Mouse (Mus musculus): ENCODE measurements around the gene Rps11.
"Not testable (repeated sequence)": the region's sequence is repeated elsewhere in the genome, so short reads cannot be mapped to it uniquely, and the experiment has no call there.

Rps11 gene

DNA sequence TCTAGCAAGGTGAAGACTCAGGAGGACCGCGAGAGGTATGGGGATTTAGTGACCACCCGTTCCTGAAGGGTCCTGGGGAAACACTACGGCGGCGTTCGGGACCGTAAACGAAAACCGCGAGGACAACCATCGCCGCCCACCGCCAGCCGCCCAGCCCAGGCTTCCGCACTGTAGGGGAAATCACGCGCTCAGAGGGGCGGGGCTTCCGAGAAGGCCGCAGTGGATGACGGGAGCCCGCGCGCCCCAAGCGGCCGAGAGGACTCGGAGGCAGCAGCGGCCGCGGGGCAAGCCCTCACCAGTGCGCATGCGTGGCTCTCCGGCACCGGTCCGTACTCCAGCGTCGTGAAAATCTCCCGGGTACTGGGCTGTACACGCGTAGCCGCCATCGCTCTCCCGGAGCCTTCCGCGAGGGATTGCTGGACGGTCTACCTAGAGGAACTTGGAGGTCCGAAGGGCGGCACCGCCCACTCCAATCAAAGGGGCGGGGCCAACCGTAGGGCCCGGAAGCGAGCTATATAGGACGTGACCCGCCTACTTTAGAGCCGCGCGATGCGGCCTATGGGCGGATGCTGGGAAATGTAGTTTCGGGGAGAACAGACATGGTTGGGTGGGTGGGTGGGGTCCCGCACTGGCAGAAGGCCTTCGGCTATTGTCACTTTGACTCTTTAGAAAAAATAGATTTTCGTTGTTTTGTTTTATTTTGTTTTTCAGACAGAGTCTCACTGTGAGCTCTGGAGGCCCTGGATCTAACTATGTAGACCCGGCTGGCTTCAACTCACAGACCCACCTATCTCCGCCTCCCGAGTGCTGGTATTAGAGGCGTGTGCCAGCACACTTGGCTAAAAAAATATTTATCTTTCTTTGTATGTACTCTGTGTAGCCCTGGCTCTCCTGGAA is 30.1 kb upstream of the Rps11 start, which contains the start of the genes Pih1d1 and Aldh16a1:
Pih1d1 (plus strand) TSS at position 208 of the 897 bp plus-strand sequence.
Aldh16a1 (minus strand) TSS at position 489 of the 897 bp plus-strand sequence.
- peak; percentile 89 to 96 for DNase-seq (ENCODE audit: low spot score in 2 of 2)

DNA sequence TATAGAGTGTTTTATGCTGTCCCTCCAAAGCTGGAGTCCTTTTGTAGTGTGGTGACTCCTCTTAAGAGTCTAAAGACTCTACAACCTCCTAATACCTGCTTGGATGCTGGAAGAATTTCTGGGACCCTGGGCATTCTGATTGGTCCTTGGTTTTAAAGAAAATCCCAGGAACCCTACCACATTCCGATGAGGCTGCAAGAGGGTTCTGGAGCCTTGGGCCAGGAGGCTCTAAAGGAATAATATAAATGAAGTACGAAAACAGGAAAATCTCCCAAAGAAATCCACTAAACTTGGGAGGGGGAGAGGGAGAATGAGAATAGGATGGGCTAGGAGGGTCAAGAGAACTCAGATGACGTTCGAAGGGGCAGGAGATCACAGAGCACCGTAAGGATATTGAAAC is 29.3 kb upstream of the Rps11 start:
- DNase-seq (ENCODE audit: low spot score in 2 of 2), result no peak

GRCm38 (mm10) chr7:45153052-45153451 is 28.8 kb upstream of the Rps11 start:
- DNase-seq (ENCODE audit: low spot score in 2 of 2), result not testable (repeated sequence)

- no peak for DNase-seq (ENCODE audit: low spot score in 2 of 2)
These were observed 27.1 kb upstream of the Rps11 start for GRCm38 (mm10) chr7:45151303-45151702.

DNA sequence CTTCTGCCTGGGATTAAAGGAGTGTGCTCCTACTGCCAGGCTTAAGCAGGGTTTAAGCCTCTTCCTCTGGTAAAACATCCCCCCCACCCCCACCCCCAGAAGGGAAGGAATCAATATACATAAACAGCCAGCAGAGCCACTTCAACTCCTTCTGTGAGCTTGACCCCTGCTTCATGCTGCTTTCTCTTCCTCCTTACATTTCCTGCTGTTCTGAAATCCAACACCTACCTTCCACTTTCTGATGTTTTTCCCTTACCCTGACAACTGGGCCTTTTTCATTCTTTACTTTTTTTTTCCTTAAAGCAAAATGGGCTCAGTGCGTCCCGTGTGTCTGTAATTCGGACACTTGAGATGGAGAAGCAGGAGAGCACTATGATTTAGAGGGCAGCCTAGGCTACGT is 26.1 kb upstream of the Rps11 start:
- DNase-seq (ENCODE audit: low spot score in 2 of 2), result no peak

- DNase-seq (ENCODE audit: low spot score in 2 of 2), result no peak
These were observed 25.3 kb upstream of the Rps11 start for GRCm38 (mm10) chr7:45149545-45149944.

DNA sequence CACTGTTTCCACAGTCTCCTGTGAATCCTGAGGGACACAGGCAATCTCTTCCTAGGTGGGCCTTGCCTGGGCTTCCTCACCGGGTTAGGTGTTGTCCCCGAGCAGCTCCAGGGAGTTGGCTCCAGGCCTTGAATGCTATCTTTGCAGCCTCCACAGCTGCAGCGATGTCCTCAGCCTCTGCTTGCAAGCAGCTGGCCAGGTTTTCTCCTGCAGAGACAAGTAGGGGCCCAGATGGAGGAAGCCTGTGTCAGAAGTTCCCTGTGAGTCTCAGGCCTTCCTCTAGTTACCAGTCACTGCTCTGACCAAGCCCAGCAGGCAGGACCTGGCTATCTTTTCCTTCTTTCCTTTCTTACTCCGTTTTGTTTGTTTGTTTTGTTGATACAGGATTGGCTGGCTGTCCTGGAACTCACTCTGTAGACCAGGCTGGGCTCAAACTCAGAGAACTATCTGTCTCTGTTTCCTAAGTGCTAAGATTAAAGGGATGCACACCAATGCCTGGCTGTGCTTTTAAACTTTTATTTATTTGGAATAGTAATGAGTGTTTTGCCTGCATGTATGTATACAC is 24.4 kb upstream of the Rps11 start:
- no peak for DNase-seq (ENCODE audit: low spot score in 2 of 2)

GRCm38 (mm10) chr7:45147899-45148298 is 23.7 kb upstream of the Rps11 start:
- DNase-seq (ENCODE audit: low spot score in 2 of 2), result no peak

DNA sequence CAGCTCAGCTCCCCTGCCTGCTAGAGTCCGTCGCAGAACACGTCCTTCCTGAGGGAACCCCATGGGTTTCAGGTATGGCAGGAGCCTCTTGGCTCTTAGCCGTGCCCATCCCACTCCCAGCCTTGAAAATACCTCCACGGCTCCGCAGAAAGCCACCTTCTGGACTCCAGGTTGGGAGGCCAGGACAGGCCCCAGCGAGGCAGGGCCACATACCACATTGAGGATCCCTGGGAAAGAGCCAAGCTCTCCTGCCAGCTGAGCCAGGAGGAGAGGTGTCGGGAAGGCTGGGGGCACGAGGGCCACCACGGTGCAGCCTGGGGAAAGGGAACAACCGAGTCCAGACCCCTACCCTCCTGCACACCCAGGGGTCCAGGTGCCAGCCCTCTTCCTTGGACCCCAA is 23.0 kb upstream of the Rps11 start:
- no peak for DNase-seq (ENCODE audit: low spot score in 2 of 2)

GRCm38 (mm10) chr7:45145460-45145859 is 21.2 kb upstream of the Rps11 start:
- no peak for DNase-seq (ENCODE audit: low spot score in 2 of 2)

- DNase-seq (ENCODE audit: low spot score in 2 of 2), result no peak
These were observed 20.3 kb upstream of the Rps11 start for GRCm38 (mm10) chr7:45144368-45145174.

- no peak for DNase-seq (ENCODE audit: low spot score in 2 of 2)
These were observed 17.7 kb upstream of the Rps11 start for GRCm38 (mm10) chr7:45141914-45142313.

- no peak for DNase-seq (ENCODE audit: low spot score in 2 of 2)
These were observed 17.1 kb upstream of the Rps11 start for GRCm38 (mm10) chr7:45141319-45141718.

DNA sequence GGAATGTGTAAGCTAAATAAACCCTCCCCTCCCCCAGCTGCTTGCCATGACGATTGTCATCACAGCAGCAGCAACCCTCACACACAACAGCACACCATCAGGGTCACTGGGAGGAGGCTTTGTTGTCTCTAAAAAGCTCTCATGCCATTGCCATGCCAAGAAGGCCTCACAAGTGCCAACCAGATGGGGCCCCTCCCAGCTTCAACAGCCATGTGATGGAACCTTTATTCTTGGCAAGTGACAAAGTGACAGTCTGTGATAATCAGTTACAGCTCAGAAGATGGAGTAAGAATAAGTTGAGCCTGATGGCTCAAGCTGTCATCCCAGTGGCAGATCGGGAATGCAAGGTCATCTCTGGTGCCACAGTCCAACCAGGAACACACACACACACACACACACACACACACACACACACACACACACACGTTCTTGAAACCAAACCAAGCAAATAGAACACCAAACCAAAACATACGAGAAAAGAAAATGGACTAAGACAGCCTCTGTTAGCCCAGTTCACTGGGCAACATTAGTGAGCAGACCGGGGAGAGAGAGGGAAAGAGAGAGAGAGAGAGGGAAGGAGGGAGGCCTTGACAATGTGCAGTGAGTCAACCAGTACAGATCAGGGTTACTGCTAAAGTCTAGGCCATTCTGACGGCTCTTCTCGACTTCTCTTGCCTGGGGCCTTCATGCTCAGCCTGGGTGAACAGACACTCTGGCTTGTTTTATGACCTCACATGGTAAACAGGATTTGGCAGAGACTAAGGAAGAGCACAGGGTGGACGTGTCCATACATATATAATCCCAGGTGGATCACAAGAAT is 15.9 kb upstream of the Rps11 start:
- no peak for DNase-seq (ENCODE audit: low spot score in 2 of 2)

- no peak for DNase-seq (ENCODE audit: low spot score in 2 of 2)
These were observed 14.2 kb upstream of the Rps11 start for GRCm38 (mm10) chr7:45138403-45138802.

GRCm38 (mm10) chr7:45137171-45138006 is 13.2 kb upstream of the Rps11 start:
- no peak for DNase-seq (ENCODE audit: low spot score in 2 of 2)

DNA sequence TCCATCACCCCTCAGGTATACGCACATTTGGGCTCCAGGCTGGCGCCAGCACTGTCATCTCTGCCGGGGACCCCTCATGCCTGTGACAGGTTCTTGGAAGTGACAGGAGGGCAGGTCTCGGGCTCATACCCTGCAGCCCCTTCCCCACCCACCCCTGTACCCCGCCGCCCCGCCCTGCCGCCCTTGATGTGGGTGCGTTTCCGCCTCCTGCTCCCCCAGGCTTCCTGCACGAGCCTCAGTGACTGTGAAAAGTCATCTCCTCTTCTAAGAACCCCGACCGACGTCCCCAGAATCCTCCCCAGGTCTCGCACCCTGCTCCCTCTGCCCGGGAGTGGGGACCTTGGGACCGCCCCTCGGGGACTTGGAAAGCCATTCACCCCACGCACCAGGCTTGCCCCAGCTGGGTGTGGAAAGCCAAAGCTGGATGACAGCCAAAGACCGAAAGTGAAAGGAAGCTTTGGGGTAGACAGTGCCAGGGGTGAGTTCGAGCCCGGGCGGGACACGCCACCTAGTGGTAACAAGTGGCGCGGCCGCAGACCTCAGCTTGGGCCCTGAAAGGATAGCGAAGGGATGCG is 11.8 kb upstream of the Rps11 start, which contains the start of the genes Gm45713 and Flt3l:
Gm45713 (minus strand) TSS at position 239 of the 575 bp plus-strand sequence.
Flt3l (minus strand) TSS at position 440 of the 575 bp plus-strand sequence.
- peak in 1 of 2 experiments; percentile 93 for DNase-seq (ENCODE audit: low spot score in 2 of 2)

DNA sequence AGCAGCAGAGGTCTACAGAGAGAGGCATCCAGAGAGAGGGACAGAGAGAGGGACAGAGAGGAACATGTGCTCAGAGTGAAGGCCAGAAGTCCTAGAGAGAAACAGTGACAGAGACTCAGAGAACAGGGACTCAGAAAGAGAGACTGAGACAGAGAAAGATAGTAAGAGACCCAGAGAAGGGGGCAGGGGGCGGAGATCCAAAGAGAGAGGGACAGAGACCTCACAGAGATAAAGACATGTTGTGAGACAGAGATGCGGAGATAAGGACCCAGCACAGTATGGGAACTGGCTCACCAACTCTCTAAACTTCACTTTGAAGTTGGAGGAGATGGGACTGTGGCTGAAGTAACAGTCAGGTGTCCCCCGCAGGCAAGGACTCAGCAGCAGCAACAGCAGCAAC is 11.1 kb upstream of the Rps11 start:
- no peak for DNase-seq (ENCODE audit: low spot score in 2 of 2)

- DNase-seq (ENCODE audit: low spot score in 2 of 2), result no peak
These were observed 10.3 kb upstream of the Rps11 start for GRCm38 (mm10) chr7:45134544-45135026.

Data from left cerebral cortex, adult 9 months (tissue).